Mouse (Mus musculus): ENCODE measurements at regions not wholly inside any gene's neighbourhood (a gene's known extent, or its start where the extent isn't known, plus 50 kb on each side); places are given as distances from the start of the nearest gene placed in this dataset.

DNA sequence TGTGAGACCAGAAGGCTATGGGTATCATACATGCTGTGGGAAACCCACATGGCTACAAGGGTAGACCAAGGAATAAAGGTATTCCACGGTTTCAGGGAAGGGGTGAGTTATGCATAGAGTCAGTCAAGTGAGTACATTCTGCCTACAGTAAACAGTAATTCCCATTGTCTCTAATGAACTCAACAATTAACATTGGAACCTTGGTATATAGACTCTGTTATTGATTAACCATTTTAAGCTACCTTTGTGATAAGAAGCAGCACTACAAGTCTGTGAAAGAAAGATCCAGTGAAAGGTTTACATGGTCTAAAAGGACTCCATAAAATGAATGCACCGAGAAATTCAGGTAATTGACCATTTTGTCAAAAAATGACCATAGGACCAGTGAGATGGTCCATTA, 145.4 kb downstream of the Gm9008 start:
- no peaks in the 10 kb centered on the region for H3K36me3 ChIP-seq (replicated peaks in 1 of 2; ENCODE audit: control insufficient read depth in 1 of 2, insufficient read depth in 1 of 2, low read length in 1 of 2)
- dilution Hi-C loops (cut with MboI; ENCODE audit: extremely low pct_ligation_motif_present, extremely low pct_unique_long_range_greater_than_20kb, low sequenced_read_pairs) = no loop called here
- no peaks in the 10 kb centered on the region for H3K4me1 ChIP-seq (ENCODE audit: control insufficient read depth in 1 of 2, insufficient read depth in 2 of 2)
- no peak overlapping the region for H3K27ac ChIP-seq (ENCODE audit: insufficient read depth, low read depth)
- H3K9me3 ChIP-seq (replicated peaks; ENCODE audit: low read length) = peaks cover 21% of the 10 kb centered on the region
- no peak overlapping the region for H3K4me3 ChIP-seq (replicated peaks in 1 of 3; ENCODE audit: low read depth in 2 of 3, low read length in 2 of 3, poor library complexity in 1 of 3)
- no peaks in the 10 kb centered on the region for H3K79me2 ChIP-seq (replicated peaks; ENCODE audit: control insufficient read depth, extremely low read depth, insufficient read depth, poor library complexity, severe bottlenecking)
- no peak overlapping the region for H3K9ac ChIP-seq (ENCODE audit: insufficient read depth, low read depth)
- H3K27me3 ChIP-seq (replicated peaks) = no peaks in the 10 kb centered on the region
- TF ChIP-seq JUN (IDR thresholded peaks at IDR 0.05; ENCODE audit: insufficient read depth, low read depth, low read length) (no peak), POLR2AphosphoS2 (IDR thresholded peaks at IDR 0.05; ENCODE audit: low read depth, low read length) (no peak), ZKSCAN1 (IDR thresholded peaks at IDR 0.05; ENCODE audit: borderline replicate concordance, low read depth, low read length) (no peak), ZMIZ1 (IDR thresholded peaks at IDR 0.05; ENCODE audit: low read depth, low read length) (no peak), E2F4 (IDR thresholded peaks at IDR 0.05; ENCODE audit: insufficient replicate concordance, low read depth, low read length) (no peak), GABPA (IDR thresholded peaks at IDR 0.05; ENCODE audit: insufficient replicate concordance, low read depth, low read length) (no peak), USF1 (IDR thresholded peaks at IDR 0.05; ENCODE audit: low read depth, low read length) (no peak)
- in situ Hi-C loops (cut with MboI; ENCODE audit: low pct_ligation_motif_present, low pct_unique_long_range_greater_than_20kb, low sequenced_read_pairs) = no loop called here
- H3K4me2 ChIP-seq (ENCODE audit: insufficient read depth, low read depth, poor library complexity, severe bottlenecking) = no peak overlapping the region
- no peak for DNase-seq (ENCODE audit: extremely low read depth)

DNA sequence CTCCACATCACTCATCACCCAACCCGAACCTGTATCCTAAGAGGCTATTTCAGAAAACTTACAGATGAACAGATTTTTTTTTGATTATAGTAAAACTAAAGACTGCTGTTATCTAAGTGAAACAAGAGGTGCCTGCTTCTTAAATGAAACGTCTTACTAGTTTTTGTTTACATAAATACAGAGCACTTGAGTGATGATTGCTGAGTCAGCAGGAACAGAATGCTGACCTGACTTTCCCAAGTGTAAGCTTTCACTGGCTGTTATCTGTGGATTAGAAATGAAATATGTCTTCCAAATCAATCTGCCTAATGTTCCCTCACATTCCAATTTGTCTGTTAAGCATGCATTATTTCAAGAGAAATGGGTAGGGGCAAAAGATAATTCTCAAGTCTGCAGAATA, 149.1 kb downstream of the Gm9008 start:
- Histone ChIP-seq H3K4me2 (ENCODE audit: insufficient read depth, low read depth, poor library complexity, severe bottlenecking) (no peak overlapping the region), H3K9me3 (replicated peaks; ENCODE audit: low read length) (peaks cover 14% of the 10 kb centered on the region), H3K9ac (ENCODE audit: insufficient read depth, low read depth) (no peak overlapping the region), H3K79me2 (replicated peaks; ENCODE audit: control insufficient read depth, extremely low read depth, insufficient read depth, poor library complexity, severe bottlenecking) (no peaks in the 10 kb centered on the region), H3K36me3 (replicated peaks in 1 of 2; ENCODE audit: control insufficient read depth in 1 of 2, insufficient read depth in 1 of 2, low read length in 1 of 2) (no peaks in the 10 kb centered on the region), H3K27ac (ENCODE audit: insufficient read depth, low read depth) (no peak overlapping the region), H3K27me3 (replicated peaks) (no peaks in the 10 kb centered on the region), H3K4me1 (ENCODE audit: control insufficient read depth in 1 of 2, insufficient read depth in 2 of 2) (no peaks in the 10 kb centered on the region), H3K4me3 (replicated peaks in 1 of 3; ENCODE audit: low read depth in 2 of 3, low read length in 2 of 3, poor library complexity in 1 of 3) (no peak overlapping the region)
- TF ChIP-seq POLR2AphosphoS2 (IDR thresholded peaks at IDR 0.05; ENCODE audit: low read depth, low read length) (no peak), MAFK (IDR thresholded peaks at IDR 0.05; ENCODE audit: insufficient replicate concordance, low read length) (peak; percentile 86)
- in situ Hi-C loops (cut with MboI; ENCODE audit: low pct_ligation_motif_present, low pct_unique_long_range_greater_than_20kb, low sequenced_read_pairs) (no loop called here), dilution Hi-C loops (cut with MboI; ENCODE audit: extremely low pct_ligation_motif_present, extremely low pct_unique_long_range_greater_than_20kb, low sequenced_read_pairs) (no loop called here)
- DNase-seq (ENCODE audit: extremely low read depth) = no peak

DNA sequence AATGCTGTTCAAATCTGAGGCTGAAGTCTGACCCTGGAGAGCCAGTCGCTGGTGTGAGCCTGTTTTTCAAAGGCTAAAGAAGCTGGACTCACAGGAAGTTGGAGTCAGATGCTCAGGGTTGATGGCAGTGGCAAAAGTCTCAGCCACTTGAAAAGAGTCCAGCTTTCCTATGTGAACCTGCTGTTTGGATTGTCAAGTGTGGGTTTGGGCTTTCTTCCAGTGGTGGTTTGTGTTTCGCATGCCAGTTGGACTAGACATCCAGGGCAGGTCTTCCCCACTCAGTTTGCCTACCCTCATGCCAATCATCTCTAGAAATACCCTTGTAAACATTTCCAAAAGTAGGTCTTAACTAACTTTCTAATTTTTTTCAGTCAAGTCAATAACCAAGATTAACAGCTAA, 167.4 kb downstream of the Gm9008 start:
- dilution Hi-C loops (cut with MboI; ENCODE audit: extremely low pct_ligation_motif_present, extremely low pct_unique_long_range_greater_than_20kb, low sequenced_read_pairs) (no loop called here), in situ Hi-C loops (cut with MboI; ENCODE audit: low pct_ligation_motif_present, low pct_unique_long_range_greater_than_20kb, low sequenced_read_pairs) (no loop called here)
- Histone ChIP-seq H3K4me1 (ENCODE audit: control insufficient read depth in 1 of 2, insufficient read depth in 2 of 2) (no peaks in the 10 kb centered on the region), H3K79me2 (replicated peaks; ENCODE audit: control insufficient read depth, extremely low read depth, insufficient read depth, poor library complexity, severe bottlenecking) (no peaks in the 10 kb centered on the region), H3K27ac (ENCODE audit: insufficient read depth, low read depth) (no peak overlapping the region), H3K4me3 (replicated peaks in 1 of 3; ENCODE audit: low read depth in 2 of 3, low read length in 2 of 3, poor library complexity in 1 of 3) (no peak overlapping the region), H3K9ac (ENCODE audit: insufficient read depth, low read depth) (no peak overlapping the region), H3K9me3 (replicated peaks; ENCODE audit: low read length) (peaks cover 25% of the 10 kb centered on the region), H3K36me3 (replicated peaks in 1 of 2; ENCODE audit: control insufficient read depth in 1 of 2, insufficient read depth in 1 of 2, low read length in 1 of 2) (no peaks in the 10 kb centered on the region), H3K4me2 (ENCODE audit: insufficient read depth, low read depth, poor library complexity, severe bottlenecking) (no peak overlapping the region), H3K27me3 (replicated peaks) (no peaks in the 10 kb centered on the region)
- TF ChIP-seq E2F4 (IDR thresholded peaks at IDR 0.05; ENCODE audit: insufficient replicate concordance, low read depth, low read length) (no peak), ZKSCAN1 (IDR thresholded peaks at IDR 0.05; ENCODE audit: borderline replicate concordance, low read depth, low read length) (no peak), UBTF (IDR thresholded peaks at IDR 0.05; ENCODE audit: low read depth, low read length) (no peak)
- DNase-seq (ENCODE audit: extremely low read depth) = no peak

Measured in CH12.LX (cell line).